Mouse (Mus musculus) midbrain, embryonic 16.5 days (tissue): Measurements from ENCODE around the gene Srsf11. TPM values are rescaled to one million over a fixed set of nuclear protein-coding genes. Genes with fewer than 3 reads are reported as not detected.
A peak's percentile ranks its signal among the peaks of the same experiment; 100 is the strongest.

Experiments used
- ATAC-seq: fragments of 200-750 bp; cut with Nextera tagmentation; 2 replicates; pipeline ENCODE4 v1.8.0; 2017; ENCODE audit warnings: moderate TSS enrichment
- H3K27ac ChIP-seq: fragments of 300-500 bp; sonication (generic); 2 replicates; pipeline ENCODE4 v1.5.1; 2014; ENCODE audit warnings: mild to moderate bottlenecking, low read length, mixed read lengths
- H3K27me3 ChIP-seq: fragments of 300-500 bp; sonication (generic); 2 replicates; pipeline ENCODE4 v1.6.1; 2014; ENCODE audit warnings: low read depth, low read length, mixed read lengths; ENCODE audit not compliant: control insufficient read depth, insufficient read depth
- H3K36me3 ChIP-seq: fragments of 300-500 bp; sonication (generic); 2 replicates; pipeline ENCODE4 v1.6.1; 2014; ENCODE audit warnings: mild to moderate bottlenecking, low read length, moderate library complexity, mixed read lengths; ENCODE audit not compliant: control insufficient read depth, insufficient read depth
- H3K4me1 ChIP-seq: fragments of 300-500 bp; sonication (generic); 2 replicates; pipeline ENCODE4 v1.6.1; 2014; ENCODE audit warnings: mild to moderate bottlenecking, low read length, mixed read lengths; ENCODE audit not compliant: control insufficient read depth, insufficient read depth
- H3K4me2 ChIP-seq: fragments of 300-500 bp; sonication (generic); 2 replicates; pipeline ENCODE4 v1.6.1; 2014; ENCODE audit warnings: mild to moderate bottlenecking, low read length, mixed read lengths
- H3K4me3 ChIP-seq: fragments of 300-500 bp; sonication (generic); 2 replicates; pipeline ENCODE4 v1.5.1; 2014; ENCODE audit warnings: low read depth, mild to moderate bottlenecking, low read length, moderate library complexity, mixed read lengths
- H3K9ac ChIP-seq: fragments of 300-500 bp; sonication (generic); 2 replicates; pipeline ENCODE4 v1.6.1; 2014; ENCODE audit warnings: low read depth, low read length, mixed read lengths
- H3K9me3 ChIP-seq: fragments of 300-500 bp; sonication (generic); replicated peaks from 2 replicates; pipeline ENCODE4 v1.6.1; 2014; ENCODE audit warnings: mild to moderate bottlenecking, low read length, mixed read lengths; ENCODE audit not compliant: control insufficient read depth, poor library complexity, severe bottlenecking
- WGBS: fragments of 180-500 bp; shearing (Covaris S2); extraction: QIAGEN DNeasy Blood & Tissue Kit; methylation state at CpG from one replicate; pipeline ENCODE4 v1.1.7; 2014; 5-methylcytosine and 5-hydroxymethylcytosine counted together
- polyA plus RNA-seq: library from polyadenylated mRNA; unstranded; fragments of >200 nt; fragmentation: Nextera tagmentation; extraction: Ambion mirVana; gene quantifications from 2 replicates; pipeline ENCODE4 v1.2.1, GENCODE M21; 2015

Gene Srsf11
- 226 and 241 TPM in 2 replicates for polyA plus RNA-seq

DNA sequence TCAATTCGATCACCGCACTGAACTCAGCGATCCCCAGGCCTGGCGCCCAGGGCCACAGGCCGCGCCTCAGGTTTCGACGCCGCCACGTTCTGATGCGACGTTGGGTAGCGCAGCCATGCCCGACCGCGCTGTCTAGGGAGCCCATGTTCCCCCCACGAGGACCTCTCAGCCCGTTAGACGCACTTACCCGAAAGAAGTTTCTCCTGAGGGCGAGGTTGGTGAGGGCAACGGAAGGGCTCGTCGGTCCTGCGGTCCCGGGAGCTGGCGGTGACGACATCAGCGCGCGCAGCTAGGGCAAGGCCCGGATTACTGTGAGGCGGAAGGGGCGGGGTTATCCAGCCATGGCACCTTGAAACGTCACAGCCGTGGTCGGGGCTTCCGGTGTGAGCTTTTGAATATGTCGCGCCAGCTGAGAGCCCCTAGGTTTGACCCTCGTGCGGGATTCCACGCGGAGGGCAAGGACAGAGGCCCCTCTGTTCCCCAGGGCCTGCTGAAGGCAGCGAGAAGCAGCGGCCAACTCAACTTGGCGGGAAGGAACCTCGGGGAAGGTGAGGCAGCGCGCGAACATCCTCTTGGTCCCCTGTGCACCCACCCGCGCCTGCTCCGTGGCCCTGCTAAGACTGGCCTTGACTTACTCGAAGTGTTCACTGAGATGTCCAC, at the start of gene Srsf11, which contains the start of gene Lrrc40:
Gene Srsf11 (minus strand): TSS at position 311 of the 660 bp plus-strand sequence.
Gene Lrrc40 (plus strand): TSS at position 334 of the 660 bp plus-strand sequence.
- ATAC-seq: peak; percentile 97

DNA sequence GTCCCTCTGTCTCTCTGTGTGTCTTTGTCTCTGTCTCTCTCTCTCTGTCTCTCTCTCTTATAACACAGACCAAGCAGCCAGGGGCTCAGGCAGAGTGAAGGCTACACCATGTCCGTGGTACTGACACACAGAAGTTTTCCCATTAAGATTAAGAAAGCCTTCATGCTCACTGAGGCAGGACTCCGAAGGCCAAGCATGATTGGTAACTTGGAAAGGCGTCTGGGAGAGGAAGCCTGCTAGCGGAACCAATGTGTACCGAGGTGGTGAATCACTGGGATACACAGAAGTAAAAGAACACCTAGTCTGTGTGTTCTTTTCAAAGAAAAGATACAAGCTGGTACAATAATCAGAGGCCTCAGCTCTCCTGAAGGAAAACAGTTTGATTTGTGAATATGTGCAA, 41.4 kb upstream of the Srsf11 start:
- Histone ChIP-seq H3K27ac (no peak overlapping the region), H3K36me3 (no peaks in the 10 kb centered on the region), H3K4me1 (no peaks in the 10 kb centered on the region), H3K9me3 (no peaks in the 10 kb centered on the region), H3K9ac (no peak overlapping the region), H3K4me2 (no peak overlapping the region), H3K4me3 (no peak overlapping the region), H3K27me3 (no peaks in the 10 kb centered on the region)
- WGBS: 68% methylated on average over 5 of the region's 5 CpGs
- no peak for ATAC-seq

More for the DNA sequence above, at the start of gene Srsf11, which contains the start of gene Lrrc40:
- H3K27me3 ChIP-seq: no peaks in the 10 kb centered on the region
- H3K27ac ChIP-seq: peak within 1 kb of the TSS; percentile 83
- H3K4me1 ChIP-seq: peaks cover 30% of the 10 kb centered on the region
- H3K9me3 ChIP-seq: no peaks in the 10 kb centered on the region
- H3K9ac ChIP-seq: peak within 1 kb of the TSS; percentile 91
- peak within 1 kb of the TSS; percentile 93 for H3K4me3 ChIP-seq
- no peaks in the 10 kb centered on the region for H3K36me3 ChIP-seq
- H3K4me2 ChIP-seq: peak within 1 kb of the TSS; percentile 76
- under 1% methylated on average over 55 of the region's 55 CpGs for WGBS

DNA sequence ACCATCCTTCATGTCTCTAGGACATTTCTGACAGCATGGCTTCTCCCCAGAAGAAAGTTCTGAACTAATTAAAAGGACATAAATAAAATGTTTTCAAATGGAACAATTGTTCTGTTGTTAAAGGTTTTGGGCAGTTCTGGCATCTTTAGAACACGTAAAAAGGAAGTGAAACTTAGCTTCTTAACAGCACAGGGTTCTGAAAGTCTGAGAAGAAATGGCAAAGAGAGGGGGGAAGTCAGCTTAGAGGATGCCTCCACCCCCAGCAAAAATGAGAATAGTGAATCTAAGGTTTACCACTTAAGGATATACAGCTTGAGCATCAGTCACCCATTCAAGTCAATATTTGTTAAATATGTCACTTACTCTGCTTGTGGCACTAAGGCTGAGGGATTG, 40.9 kb upstream of the Srsf11 start:
- H3K4me3 ChIP-seq: no peak overlapping the region
- H3K4me1 ChIP-seq: no peaks in the 10 kb centered on the region
- H3K27ac ChIP-seq: no peak overlapping the region
- no peak overlapping the region for H3K4me2 ChIP-seq
- 55% methylated on average over 1 of the region's 1 CpGs for WGBS
- no peak for ATAC-seq
- H3K27me3 ChIP-seq: no peaks in the 10 kb centered on the region
- no peak overlapping the region for H3K9ac ChIP-seq
- H3K9me3 ChIP-seq: no peaks in the 10 kb centered on the region
- H3K36me3 ChIP-seq: no peaks in the 10 kb centered on the region

DNA sequence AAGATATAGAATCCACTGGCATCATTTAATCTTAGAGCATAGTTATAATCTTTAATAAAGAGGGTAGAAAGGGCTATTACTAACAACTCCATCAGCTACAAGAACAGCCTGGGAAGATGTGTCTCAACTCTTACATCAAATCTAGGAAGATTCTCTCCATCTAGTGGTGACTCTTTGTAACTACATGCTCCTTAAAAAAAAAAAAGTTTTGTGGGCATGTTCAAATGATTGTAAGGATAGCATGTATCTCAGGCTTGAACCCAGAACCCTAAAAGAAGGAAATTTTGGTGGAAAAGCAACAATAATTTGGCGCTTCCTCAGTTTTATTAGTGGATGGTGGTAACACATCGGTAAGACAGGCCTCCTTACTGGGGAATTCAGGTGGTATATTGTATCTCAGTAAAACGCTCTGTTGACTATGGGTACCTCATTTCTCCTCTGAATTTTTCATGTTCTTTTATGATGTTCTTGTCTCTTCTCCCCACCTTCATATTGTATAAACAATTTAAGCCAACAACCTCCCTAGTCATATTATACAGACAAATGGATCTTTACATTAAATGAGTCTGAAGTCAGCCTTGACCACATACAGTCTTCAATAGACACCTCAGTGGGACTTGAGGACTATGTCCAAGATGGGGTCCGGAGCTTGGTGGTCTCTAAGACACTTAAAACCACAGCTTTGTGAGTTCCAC, 40.4 kb upstream of the Srsf11 start:
- Histone ChIP-seq H3K9me3 (no peaks in the 10 kb centered on the region), H3K27ac (no peak overlapping the region), H3K4me3 (no peak overlapping the region), H3K4me1 (no peaks in the 10 kb centered on the region), H3K9ac (no peak overlapping the region), H3K36me3 (no peaks in the 10 kb centered on the region), H3K4me2 (no peak overlapping the region), H3K27me3 (no peaks in the 10 kb centered on the region)
- no peak for ATAC-seq
- 39% methylated on average over 4 of the region's 4 CpGs for WGBS

DNA sequence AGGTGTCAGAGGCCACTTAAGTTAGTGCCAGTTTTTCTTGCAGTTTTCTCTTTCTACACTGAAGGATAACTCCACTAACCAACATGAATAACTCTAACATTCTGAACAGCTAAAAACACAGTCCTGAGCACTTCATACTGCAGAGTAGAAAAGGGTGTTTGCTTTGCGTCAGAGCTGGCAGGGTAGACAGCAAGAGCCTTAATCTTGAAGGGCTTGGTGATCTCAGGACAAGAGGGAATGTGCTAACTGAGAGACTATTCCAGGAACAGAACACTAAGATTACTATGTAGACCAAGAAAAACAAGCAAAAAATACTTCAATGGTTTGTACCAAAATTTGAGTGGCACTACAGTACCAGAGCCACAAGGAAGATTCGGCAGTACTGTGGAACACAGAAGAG, 38.6 kb upstream of the Srsf11 start:
- Histone ChIP-seq H3K27me3 (no peaks in the 10 kb centered on the region), H3K4me2 (no peak overlapping the region), H3K4me3 (no peak overlapping the region), H3K36me3 (no peaks in the 10 kb centered on the region), H3K27ac (no peak overlapping the region), H3K9me3 (no peaks in the 10 kb centered on the region), H3K9ac (no peak overlapping the region), H3K4me1 (no peaks in the 10 kb centered on the region)
- ATAC-seq: no peak
- 91% methylated on average over 2 of the region's 2 CpGs for WGBS

DNA sequence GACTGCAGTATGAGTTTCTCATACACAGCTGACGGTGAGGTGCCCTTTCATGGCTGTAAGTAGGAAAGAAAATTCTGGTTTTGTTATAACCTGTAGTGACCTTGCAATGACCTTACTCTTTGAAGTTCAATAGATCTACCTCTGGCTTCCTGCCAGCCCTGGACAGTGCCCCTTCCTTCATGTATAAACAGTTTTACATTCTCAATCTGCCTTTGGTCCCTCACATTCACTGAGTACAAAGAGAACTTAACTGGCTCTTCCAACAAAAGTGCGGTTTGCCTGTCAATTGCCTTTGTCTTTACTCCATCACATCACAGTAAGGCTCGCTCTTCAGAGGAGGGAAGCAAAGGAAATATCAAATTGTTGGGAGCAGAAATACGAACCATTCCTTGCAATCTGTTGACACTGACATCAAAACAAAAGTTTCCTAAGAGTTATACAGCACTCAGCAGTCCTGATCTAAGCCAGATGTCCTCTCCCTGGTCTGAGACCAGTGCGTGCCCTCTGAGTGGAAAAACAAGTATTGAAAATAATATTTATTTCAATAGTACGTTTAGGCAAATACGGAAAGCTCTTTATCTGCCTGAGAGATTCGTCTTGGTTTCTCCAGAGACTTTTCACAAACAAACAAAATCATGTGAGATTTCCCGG, 32.3 kb upstream of the Srsf11 start:
- Histone ChIP-seq H3K27me3 (no peaks in the 10 kb centered on the region), H3K36me3 (no peaks in the 10 kb centered on the region), H3K4me3 (no peak overlapping the region), H3K4me1 (no peaks in the 10 kb centered on the region), H3K4me2 (no peak overlapping the region), H3K9ac (no peak overlapping the region), H3K9me3 (no peaks in the 10 kb centered on the region), H3K27ac (no peak overlapping the region)
- ATAC-seq: no peak
- 80% methylated on average over 9 of the region's 9 CpGs for WGBS

DNA sequence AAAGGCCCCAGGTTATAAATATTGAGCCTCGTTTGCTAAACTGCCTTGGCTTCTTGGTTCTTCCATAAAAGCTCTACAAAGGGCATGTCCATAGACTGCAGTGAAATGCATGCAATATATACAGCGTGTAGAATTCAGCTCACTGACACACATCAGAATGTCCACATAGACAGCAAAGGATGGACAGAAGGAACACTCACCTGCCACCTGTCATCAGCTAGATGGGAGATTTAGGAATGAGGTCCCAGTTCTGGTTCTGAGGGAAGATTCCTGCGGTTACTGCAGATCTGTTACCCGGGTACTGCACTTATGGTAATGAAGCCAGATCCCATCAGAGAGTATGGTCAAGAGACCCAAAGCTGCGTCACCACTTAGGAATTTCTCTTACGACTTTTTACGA, 31.5 kb upstream of the Srsf11 start:
- Histone ChIP-seq H3K27ac (no peak overlapping the region), H3K9me3 (no peaks in the 10 kb centered on the region), H3K9ac (no peak overlapping the region), H3K4me3 (no peak overlapping the region), H3K27me3 (no peaks in the 10 kb centered on the region), H3K4me1 (no peaks in the 10 kb centered on the region), H3K36me3 (no peaks in the 10 kb centered on the region), H3K4me2 (no peak overlapping the region)
- no peak for ATAC-seq
- WGBS: 91% methylated on average over 7 of the region's 7 CpGs

DNA sequence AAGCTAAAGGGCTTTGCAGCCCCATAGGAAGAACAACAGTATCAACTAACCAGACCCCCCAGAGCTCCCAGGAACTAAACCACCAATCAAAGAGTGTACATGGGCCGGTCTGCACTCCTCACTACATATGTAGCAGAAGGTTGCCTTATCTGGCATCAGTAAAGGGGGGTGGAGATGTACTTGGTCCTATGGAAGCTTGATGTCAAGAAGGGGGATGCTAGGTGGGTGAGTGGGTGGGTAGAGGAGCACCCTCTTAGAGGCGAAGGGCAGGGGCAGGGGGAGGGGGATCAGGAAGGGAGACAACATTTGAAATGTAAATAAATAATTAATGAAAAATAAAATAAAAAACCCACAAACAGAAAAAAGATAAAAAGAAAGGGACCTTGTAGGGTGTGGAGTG, 28.8 kb upstream of the Srsf11 start:
- no peaks in the 10 kb centered on the region for H3K36me3 ChIP-seq
- H3K4me1 ChIP-seq: no peaks in the 10 kb centered on the region
- H3K4me3 ChIP-seq: no peak overlapping the region
- no peak overlapping the region for H3K4me2 ChIP-seq
- ATAC-seq: no peak
- H3K27ac ChIP-seq: no peak overlapping the region
- 100% methylated on average over 2 of the region's 2 CpGs for WGBS
- H3K9ac ChIP-seq: no peak overlapping the region
- no peaks in the 10 kb centered on the region for H3K27me3 ChIP-seq
- no peaks in the 10 kb centered on the region for H3K9me3 ChIP-seq
